Mouse (Mus musculus): ENCODE data around the gene Syngr3. TPM values are rescaled to one million over a fixed set of nuclear protein-coding genes. Genes with fewer than 3 reads are reported as not detected.

The Syngr3 gene
- total RNA-seq, 1 experiment: 4.1 TPM

- peaks cover 6% of the 10 kb centered on the region for H3K36me3 ChIP-seq (ENCODE audit: control insufficient read depth, insufficient read depth, low read length, poor library complexity, severe bottlenecking)
- H3K9me3 ChIP-seq (ENCODE audit: control insufficient read depth, insufficient read depth, low read depth, low read length): no peaks in the 10 kb centered on the region
- H3K9ac ChIP-seq (ENCODE audit: insufficient read depth, low read depth, low read length, poor library complexity, severe bottlenecking): peak overlapping the region; percentile 52
- in situ Hi-C loops (cut with MboI; ENCODE audit: low sequenced_read_pairs in 2 of 2, unreplicated experiment in 2 of 2): no loop called here
- peak overlapping the region; percentile 50 to 66 for H3K4me3 ChIP-seq (ENCODE audit: insufficient read depth in 1 of 2, low read depth in 1 of 2, low read length in 2 of 2, poor library complexity in 1 of 2, severe bottlenecking in 1 of 2)
- no peak overlapping the region for H3K27ac ChIP-seq (ENCODE audit: insufficient read depth, low read depth, low read length, poor library complexity, severe bottlenecking)
- peak; percentile 69 for DNase-seq (ENCODE audit: low read depth, low spot score)
- H3K4me1 ChIP-seq (ENCODE audit: control insufficient read depth in 2 of 2, insufficient read depth in 2 of 2, low read length in 2 of 2, poor library complexity in 1 of 2): peaks cover 7 to 11% of the 10 kb centered on the region in 2 experiments
- TF ChIP-seq HCFC1 (IDR thresholded peaks at IDR 0.05; ENCODE audit: borderline replicate concordance, insufficient read depth, low read length) (no peak; the same call in 1 of the 2 replicates), ZNF384 (IDR thresholded peaks at IDR 0.05; ENCODE audit: low read depth, low read length) (no peak), MAFK (IDR thresholded peaks at IDR 0.05; ENCODE audit: insufficient read depth, low read depth, low read length) (no peak), ZC3H11A (IDR thresholded peaks at IDR 0.05; ENCODE audit: borderline replicate concordance, low read depth, low read length) (no peak), CHD2 (IDR thresholded peaks at IDR 0.05; ENCODE audit: low read depth, low read length) (no peak)
Observed at GRCm38 (mm10) chr17:24686514-24686913, 3.2 kb downstream of the Syngr3 start.

- peak overlapping the region; percentile 5; the same call in 1 of the 2 replicates for H3K27ac ChIP-seq (ENCODE audit: insufficient read depth, low read depth, low read length, poor library complexity, severe bottlenecking)
- peaks cover 56% of the 10 kb centered on the region for H3K36me3 ChIP-seq (ENCODE audit: control insufficient read depth, insufficient read depth, low read length, poor library complexity, severe bottlenecking)
- no peak overlapping the region for H3K9ac ChIP-seq (ENCODE audit: insufficient read depth, low read depth, low read length, poor library complexity, severe bottlenecking)
- H3K9me3 ChIP-seq (ENCODE audit: control insufficient read depth, insufficient read depth, low read depth, low read length): no peaks in the 10 kb centered on the region
- peaks cover 3 to 20% of the 10 kb centered on the region in 2 experiments; a peak in 2 of 4 replicates for H3K4me1 ChIP-seq (ENCODE audit: control insufficient read depth in 2 of 2, insufficient read depth in 2 of 2, low read length in 2 of 2, poor library complexity in 1 of 2)
- peak overlapping the region in 1 of 2 experiments; percentile 42; a peak in 2 of 4 replicates for H3K4me3 ChIP-seq (ENCODE audit: insufficient read depth in 1 of 2, low read depth in 1 of 2, low read length in 2 of 2, poor library complexity in 1 of 2, severe bottlenecking in 1 of 2)
- in situ Hi-C loops (cut with MboI; ENCODE audit: low sequenced_read_pairs in 2 of 2, unreplicated experiment in 2 of 2): no loop called here
- no peak for DNase-seq (ENCODE audit: low read depth, low spot score)
- TF ChIP-seq CHD2 (IDR thresholded peaks at IDR 0.05; ENCODE audit: low read depth, low read length) (no peak), ZNF384 (IDR thresholded peaks at IDR 0.05; ENCODE audit: low read depth, low read length) (no peak), MAFK (IDR thresholded peaks at IDR 0.05; ENCODE audit: insufficient read depth, low read depth, low read length) (no peak), HCFC1 (IDR thresholded peaks at IDR 0.05; ENCODE audit: borderline replicate concordance, insufficient read depth, low read length) (no peak), ZC3H11A (IDR thresholded peaks at IDR 0.05; ENCODE audit: borderline replicate concordance, low read depth, low read length) (no peak)
Observed at GRCm38 (mm10) chr17:24677500-24678080, 12.2 kb downstream of the Syngr3 start.

GRCm38 (mm10) chr17:24676877-24677276 is 12.9 kb downstream of the Syngr3 start:
- no peak overlapping the region for H3K4me3 ChIP-seq (ENCODE audit: insufficient read depth in 1 of 2, low read depth in 1 of 2, low read length in 2 of 2, poor library complexity in 1 of 2, severe bottlenecking in 1 of 2)
- peaks cover 52% of the 10 kb centered on the region for H3K36me3 ChIP-seq (ENCODE audit: control insufficient read depth, insufficient read depth, low read length, poor library complexity, severe bottlenecking)
- in situ Hi-C loops (cut with MboI; ENCODE audit: low sequenced_read_pairs in 2 of 2, unreplicated experiment in 2 of 2): no loop called here
- TF ChIP-seq CHD2 (IDR thresholded peaks at IDR 0.05; ENCODE audit: low read depth, low read length) (no peak), ZC3H11A (IDR thresholded peaks at IDR 0.05; ENCODE audit: borderline replicate concordance, low read depth, low read length) (no peak), ZNF384 (IDR thresholded peaks at IDR 0.05; ENCODE audit: low read depth, low read length) (no peak), HCFC1 (IDR thresholded peaks at IDR 0.05; ENCODE audit: borderline replicate concordance, insufficient read depth, low read length) (no peak)
- no peaks in the 10 kb centered on the region for H3K9me3 ChIP-seq (ENCODE audit: control insufficient read depth, insufficient read depth, low read depth, low read length)
- no peak for DNase-seq (ENCODE audit: low read depth, low spot score)
- peaks cover 3 to 24% of the 10 kb centered on the region in 2 experiments; a peak in 3 of 4 replicates for H3K4me1 ChIP-seq (ENCODE audit: control insufficient read depth in 2 of 2, insufficient read depth in 2 of 2, low read length in 2 of 2, poor library complexity in 1 of 2)
- H3K9ac ChIP-seq (ENCODE audit: insufficient read depth, low read depth, low read length, poor library complexity, severe bottlenecking): no peak overlapping the region
- H3K27ac ChIP-seq (ENCODE audit: insufficient read depth, low read depth, low read length, poor library complexity, severe bottlenecking): no peak overlapping the region

- peaks cover 47% of the 10 kb centered on the region for H3K36me3 ChIP-seq (ENCODE audit: control insufficient read depth, insufficient read depth, low read length, poor library complexity, severe bottlenecking)
- H3K9me3 ChIP-seq (ENCODE audit: control insufficient read depth, insufficient read depth, low read depth, low read length): no peaks in the 10 kb centered on the region
- no peak overlapping the region for H3K9ac ChIP-seq (ENCODE audit: insufficient read depth, low read depth, low read length, poor library complexity, severe bottlenecking)
- DNase-seq (ENCODE audit: low read depth, low spot score): peak; percentile 87
- no peak overlapping the region for H3K27ac ChIP-seq (ENCODE audit: insufficient read depth, low read depth, low read length, poor library complexity, severe bottlenecking)
- in situ Hi-C loops (cut with MboI; ENCODE audit: low sequenced_read_pairs in 2 of 2, unreplicated experiment in 2 of 2): no loop called here
- no peak overlapping the region for H3K4me3 ChIP-seq (ENCODE audit: insufficient read depth in 1 of 2, low read depth in 1 of 2, low read length in 2 of 2, poor library complexity in 1 of 2, severe bottlenecking in 1 of 2)
- peaks cover 5 to 28% of the 10 kb centered on the region in 2 experiments; a peak in 3 of 4 replicates for H3K4me1 ChIP-seq (ENCODE audit: control insufficient read depth in 2 of 2, insufficient read depth in 2 of 2, low read length in 2 of 2, poor library complexity in 1 of 2)
- TF ChIP-seq MAFK (IDR thresholded peaks at IDR 0.05; ENCODE audit: insufficient read depth, low read depth, low read length) (no peak), HCFC1 (IDR thresholded peaks at IDR 0.05; ENCODE audit: borderline replicate concordance, insufficient read depth, low read length) (no peak), CHD2 (IDR thresholded peaks at IDR 0.05; ENCODE audit: low read depth, low read length) (no peak), ZC3H11A (IDR thresholded peaks at IDR 0.05; ENCODE audit: borderline replicate concordance, low read depth, low read length) (no peak), ZNF384 (IDR thresholded peaks at IDR 0.05; ENCODE audit: low read depth, low read length) (no peak)
Observed at GRCm38 (mm10) chr17:24676187-24676586, 13.6 kb downstream of the Syngr3 start.
